Mouse (Mus musculus) testis, postnatal 10 days (tissue): ENCODE results near the gene Nrp2.

Source experiments
- DNase-seq: peaks from one replicate; pipeline ENCODE4 v3.0.0; 2021; ENCODE audit warnings: low spot score

Gene Nrp2

DNA sequence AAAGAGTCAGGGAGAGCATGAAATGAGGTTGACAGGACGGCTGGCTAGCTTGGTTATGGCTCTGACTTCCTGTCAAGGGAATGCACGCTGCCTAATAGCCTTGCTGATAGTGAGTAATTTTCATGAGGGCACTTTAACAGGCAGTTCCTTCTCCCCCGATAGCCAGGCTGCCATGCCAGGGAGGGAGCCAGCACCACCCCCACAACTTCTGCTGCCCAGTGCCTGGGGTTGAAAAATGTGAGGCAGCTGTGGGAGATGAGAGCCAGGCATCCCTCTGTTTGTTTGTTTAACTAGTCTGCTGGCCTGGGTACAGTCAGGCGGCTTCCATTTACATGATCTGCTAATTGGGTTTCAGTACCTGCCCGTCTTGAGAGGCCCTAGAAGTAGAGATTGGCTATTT, 157.7 kb downstream of the Nrp2 start:
- DNase-seq: peak; percentile 35
